Mouse (Mus musculus) liver, embryonic 13.5 days (tissue): ENCODE measurements around the gene Hoxd4. TPM values are rescaled to one million over a fixed set of nuclear protein-coding genes. Genes with fewer than 3 reads are reported as not detected.

Experiments
- ATAC-seq: fragments of 200-750 bp; cut with Nextera tagmentation; 2 replicates; pipeline ENCODE4 v1.8.0; 2017; ENCODE audit warnings: low read depth, mild to moderate bottlenecking, moderate number of reproducible peaks, moderate library complexity
- DNase-seq: peaks from one replicate; pipeline ENCODE4 v3.0.0; 2022
- H3K27ac ChIP-seq: fragments of 300-500 bp; sonication (generic); 2 replicates; pipeline ENCODE4 v1.5.1; 2015; ENCODE audit warnings: moderate library complexity, mild to moderate bottlenecking, inconsistent platforms
- H3K27me3 ChIP-seq: fragments of 300-500 bp; sonication (generic); 2 replicates; pipeline ENCODE4 v1.6.1; 2015; ENCODE audit warnings: mild to moderate bottlenecking, inconsistent platforms
- H3K36me3 ChIP-seq: fragments of 300-500 bp; sonication (generic); 2 replicates; pipeline ENCODE4 v1.6.1; 2015; ENCODE audit warnings: mild to moderate bottlenecking, inconsistent platforms
- H3K4me1 ChIP-seq: fragments of 300-500 bp; sonication (generic); replicated peaks from 2 replicates; pipeline ENCODE4 v1.6.1; 2015; ENCODE audit warnings: inconsistent platforms
- H3K4me2 ChIP-seq: fragments of 300-500 bp; sonication (generic); 2 replicates; pipeline ENCODE4 v1.6.1; 2015; ENCODE audit warnings: inconsistent platforms, mild to moderate bottlenecking, moderate library complexity
- H3K4me3 ChIP-seq: fragments of 300-500 bp; sonication (generic); replicated peaks from 2 replicates; pipeline ENCODE4 v1.5.1; 2015; ENCODE audit warnings: mild to moderate bottlenecking, inconsistent platforms
- H3K9ac ChIP-seq: fragments of 300-500 bp; sonication (generic); 2 replicates; pipeline ENCODE4 v1.6.1; 2015; ENCODE audit warnings: mild to moderate bottlenecking, inconsistent platforms
- H3K9me3 ChIP-seq: fragments of 300-500 bp; sonication (generic); replicated peaks from 2 replicates; pipeline ENCODE4 v1.6.1; 2016; ENCODE audit warnings: inconsistent platforms
- WGBS: fragments of 180-500 bp; shearing (Covaris S2); methylation state at CpG from one replicate; pipeline ENCODE4 v1.1.7; 2015; ENCODE audit not compliant: insufficient replicate concordance; 5-methylcytosine and 5-hydroxymethylcytosine counted together
- polyA plus RNA-seq: library from polyadenylated mRNA; unstranded; fragments of >200 nt; fragmentation: Nextera tagmentation; extraction: Ambion mirVana; gene quantifications from 2 replicates; pipeline ENCODE4 v1.2.1, GENCODE M21; 2015

Hoxd4 gene
- polyA plus RNA-seq = not detected in 2 replicates

DNA sequence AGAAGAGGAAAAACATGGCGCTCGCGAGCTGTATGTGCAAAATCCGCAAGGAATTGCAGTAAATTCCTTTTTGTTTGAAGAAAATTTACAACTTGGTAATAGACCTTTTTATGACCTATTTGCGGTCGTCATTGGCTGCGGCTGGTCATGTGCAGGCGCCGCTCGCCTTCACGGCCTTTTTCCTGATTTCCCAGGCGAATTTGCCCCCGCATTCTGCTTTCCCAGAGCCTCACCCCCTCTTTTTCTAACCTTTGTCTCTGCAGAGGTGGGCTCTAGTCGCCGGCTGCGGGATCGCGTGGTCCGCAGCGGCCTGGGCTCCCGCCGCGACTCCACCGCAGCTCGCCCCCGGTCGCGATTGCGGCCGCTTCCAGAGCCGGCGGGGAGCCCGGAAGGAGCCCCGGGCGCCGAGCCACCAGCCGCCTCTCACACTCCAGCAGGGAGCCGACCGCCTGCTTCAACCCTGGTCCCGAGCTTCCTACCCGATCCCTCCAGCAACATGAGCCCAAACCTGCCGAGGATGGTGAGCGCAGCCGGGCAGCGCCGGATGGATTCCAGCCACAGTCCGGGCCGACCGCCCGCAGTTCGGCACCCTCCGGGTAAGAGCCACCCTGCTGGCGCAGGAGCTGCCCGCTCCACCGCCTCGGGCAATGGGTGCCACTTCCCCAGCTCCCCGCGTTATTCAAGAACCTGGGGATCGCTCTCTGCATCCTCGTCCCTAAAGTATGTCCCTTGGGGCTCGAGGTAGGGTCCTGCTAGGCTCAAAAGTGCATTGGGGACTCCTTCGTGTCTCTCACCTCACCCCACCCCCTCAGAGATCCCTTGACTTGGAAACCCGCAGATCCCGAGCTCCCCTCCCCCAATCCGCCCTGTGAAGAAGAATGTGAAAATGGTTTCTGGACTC lies at the start of gene Hoxd4, which contains the start of gene Hoxd3:
Hoxd4 (plus strand) TSS at position 209 of the 901 bp plus-strand sequence.
Hoxd3 (plus strand) TSS at position 207 of the 901 bp plus-strand sequence.
- Histone ChIP-seq H3K4me1 (no peaks in the 10 kb centered on the region), H3K4me2 (peak within 1 kb of the TSS; percentile 33), H3K4me3 (peak within 1 kb of the TSS; percentile 21), H3K36me3 (no peaks in the 10 kb centered on the region), H3K27me3 (peaks cover 99% of the 10 kb centered on the region), H3K9ac (no peak within 1 kb of the TSS), H3K9me3 (no peaks in the 10 kb centered on the region), H3K27ac (no peak within 1 kb of the TSS)
- WGBS = under 1% methylated on average over 65 of the region's 65 CpGs
- ATAC-seq (no peak), DNase-seq (no peak)

DNA sequence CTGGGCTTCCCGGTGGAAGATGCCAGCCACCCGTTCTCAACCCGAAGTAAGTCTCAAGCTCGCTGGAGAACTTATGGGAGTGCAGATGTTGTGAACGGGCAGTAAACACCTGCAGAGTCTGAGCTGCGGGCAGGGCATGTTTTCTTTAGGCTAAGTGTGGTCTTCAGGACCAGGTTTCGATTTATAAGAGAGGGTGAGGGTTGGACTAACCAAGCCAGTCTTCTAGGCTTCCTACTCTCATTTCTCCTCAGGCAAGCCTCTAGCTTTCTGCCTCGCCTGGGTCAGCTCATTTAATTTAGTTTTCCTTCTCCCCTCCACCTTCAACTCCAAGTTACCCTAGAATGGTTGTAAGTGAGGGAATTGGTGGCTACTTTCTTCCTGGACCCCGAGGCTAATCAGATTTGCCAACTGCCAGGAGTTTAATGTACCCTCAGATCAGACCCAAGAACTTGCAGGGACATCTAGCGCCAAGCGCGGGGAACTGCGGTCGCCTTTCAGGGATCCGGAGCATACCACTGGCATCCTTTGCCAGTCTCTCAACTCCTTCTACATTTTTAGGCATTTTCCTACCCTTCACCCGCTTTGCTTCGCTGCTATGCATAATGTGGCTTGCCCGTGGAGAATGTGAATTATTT lies 48.3 kb upstream of the Hoxd4 start:
- Histone ChIP-seq H3K27me3 (peaks cover 99% of the 10 kb centered on the region), H3K4me3 (no peak overlapping the region), H3K27ac (no peak overlapping the region), H3K4me1 (peaks cover 7% of the 10 kb centered on the region; the same call in 1 of the 2 replicates), H3K9ac (no peak overlapping the region), H3K4me2 (no peak overlapping the region), H3K36me3 (no peaks in the 10 kb centered on the region), H3K9me3 (no peaks in the 10 kb centered on the region)
- no peak for DNase-seq
- no peak for ATAC-seq
- 4% methylated on average over 18 of the region's 18 CpGs for WGBS

DNA sequence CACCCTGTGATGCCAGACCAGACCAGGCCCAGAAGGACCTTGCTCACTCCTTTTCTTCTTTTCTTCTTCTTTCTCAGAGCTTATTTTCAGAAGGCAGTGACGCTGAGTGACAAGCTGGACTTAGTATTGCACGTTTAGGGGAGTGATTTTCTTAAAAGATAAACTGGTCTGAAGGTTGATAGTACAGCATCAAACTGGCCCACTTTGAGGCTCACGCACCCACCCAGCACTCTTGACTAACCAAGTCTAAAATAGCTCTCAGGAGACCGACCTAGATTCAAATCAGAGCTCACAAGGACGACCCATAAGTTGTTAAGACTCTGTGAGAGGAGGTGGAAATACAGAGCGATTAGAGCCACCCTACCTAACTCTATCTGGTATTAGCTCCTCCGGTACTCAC lies 45.3 kb upstream of the Hoxd4 start:
- H3K9me3 ChIP-seq = no peaks in the 10 kb centered on the region
- DNase-seq = no peak
- 1% methylated on average over 7 of the region's 7 CpGs for WGBS

DNA sequence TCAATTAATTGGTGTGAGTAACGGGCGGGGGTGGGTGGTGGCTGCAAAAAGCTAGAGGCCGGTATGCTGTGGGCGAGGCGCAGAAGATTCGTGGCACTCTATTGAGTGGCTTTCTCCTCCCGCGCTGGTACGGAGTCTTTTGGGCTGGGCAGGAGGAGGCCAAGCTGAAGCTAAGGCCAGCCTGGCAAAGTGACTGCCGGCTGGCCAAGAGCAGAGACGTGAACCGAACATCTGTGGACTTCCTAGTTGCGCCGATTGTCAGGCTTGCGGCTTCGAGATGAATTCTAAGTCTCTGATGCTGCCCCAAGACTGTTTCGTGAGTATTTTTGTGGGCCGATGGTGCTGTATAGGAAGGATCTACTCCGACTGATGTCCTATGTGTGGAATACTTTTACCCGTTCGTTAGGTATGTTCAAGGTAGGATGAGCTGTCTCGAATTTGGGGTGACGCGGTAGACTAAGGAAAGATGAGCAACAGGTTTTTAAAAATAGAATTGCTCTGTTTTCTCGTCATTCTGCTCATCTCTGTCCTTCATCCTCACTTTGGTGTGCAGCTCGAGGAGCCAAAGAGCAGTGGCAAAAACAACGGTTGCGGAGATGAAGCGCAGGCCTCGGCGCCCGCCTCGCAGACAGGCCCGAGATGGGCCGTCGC lies 44.4 kb upstream of the Hoxd4 start:
- H3K36me3 ChIP-seq = no peaks in the 10 kb centered on the region
- ATAC-seq = no peak
- 3% methylated on average over 36 of the region's 36 CpGs for WGBS
- no peak overlapping the region for H3K4me2 ChIP-seq
- H3K27me3 ChIP-seq = peaks cover 99% of the 10 kb centered on the region
- no peak overlapping the region for H3K4me3 ChIP-seq
- H3K9ac ChIP-seq = no peak overlapping the region
- DNase-seq = no peak
- peaks cover 7% of the 10 kb centered on the region; the same call in 1 of the 2 replicates for H3K4me1 ChIP-seq
- no peaks in the 10 kb centered on the region for H3K9me3 ChIP-seq
- no peak overlapping the region for H3K27ac ChIP-seq

More for the DNA sequence above, 45.3 kb upstream of the Hoxd4 start:
- no peak for ATAC-seq
- Histone ChIP-seq H3K4me1 (peaks cover 7% of the 10 kb centered on the region; the same call in 1 of the 2 replicates), H3K27ac (no peak overlapping the region), H3K36me3 (no peaks in the 10 kb centered on the region), H3K27me3 (peaks cover 99% of the 10 kb centered on the region), H3K9ac (no peak overlapping the region), H3K4me3 (no peak overlapping the region), H3K4me2 (no peak overlapping the region)

DNA sequence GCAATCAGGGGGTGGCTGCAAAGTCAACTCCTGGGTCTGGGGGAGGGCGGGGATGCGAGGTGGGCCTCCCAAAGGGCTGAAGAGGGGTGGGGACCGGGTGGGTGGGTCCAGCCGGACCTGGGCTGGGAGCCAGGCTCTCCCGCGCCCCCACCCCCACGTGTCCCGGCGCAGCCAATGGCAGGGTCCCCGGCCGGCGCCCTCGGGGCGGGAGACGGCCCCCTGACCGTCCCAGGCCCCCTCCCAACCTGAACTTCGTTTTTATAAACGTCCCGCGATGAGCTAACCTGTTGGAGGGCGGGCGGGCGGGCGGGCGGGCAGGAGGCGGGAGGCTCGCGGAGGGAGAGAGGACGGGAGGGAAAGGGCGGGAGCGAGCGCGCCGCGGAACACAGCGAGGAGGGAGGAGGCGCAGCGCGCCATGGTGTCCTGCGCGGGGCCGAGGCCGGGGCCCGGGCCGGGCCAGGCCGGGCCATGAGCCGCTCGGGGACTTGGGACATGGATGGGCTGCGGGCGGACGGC lies 43.8 kb upstream of the Hoxd4 start, which contains the start of gene Hoxd13:
Hoxd13 (plus strand) TSS at position 469 of the 516 bp plus-strand sequence.
- H3K9ac ChIP-seq = no peak within 1 kb of the TSS
- no peak for DNase-seq
- peak within 1 kb of the TSS; percentile 44 for H3K4me3 ChIP-seq
- no peak for ATAC-seq
- H3K4me1 ChIP-seq = peaks cover 7% of the 10 kb centered on the region; the same call in 1 of the 2 replicates
- no peaks in the 10 kb centered on the region for H3K36me3 ChIP-seq
- under 1% methylated on average over 49 of the region's 51 CpGs for WGBS
- no peak within 1 kb of the TSS for H3K27ac ChIP-seq
- peaks cover 99% of the 10 kb centered on the region for H3K27me3 ChIP-seq
- H3K9me3 ChIP-seq = no peaks in the 10 kb centered on the region
- H3K4me2 ChIP-seq = peak within 1 kb of the TSS; percentile 52

DNA sequence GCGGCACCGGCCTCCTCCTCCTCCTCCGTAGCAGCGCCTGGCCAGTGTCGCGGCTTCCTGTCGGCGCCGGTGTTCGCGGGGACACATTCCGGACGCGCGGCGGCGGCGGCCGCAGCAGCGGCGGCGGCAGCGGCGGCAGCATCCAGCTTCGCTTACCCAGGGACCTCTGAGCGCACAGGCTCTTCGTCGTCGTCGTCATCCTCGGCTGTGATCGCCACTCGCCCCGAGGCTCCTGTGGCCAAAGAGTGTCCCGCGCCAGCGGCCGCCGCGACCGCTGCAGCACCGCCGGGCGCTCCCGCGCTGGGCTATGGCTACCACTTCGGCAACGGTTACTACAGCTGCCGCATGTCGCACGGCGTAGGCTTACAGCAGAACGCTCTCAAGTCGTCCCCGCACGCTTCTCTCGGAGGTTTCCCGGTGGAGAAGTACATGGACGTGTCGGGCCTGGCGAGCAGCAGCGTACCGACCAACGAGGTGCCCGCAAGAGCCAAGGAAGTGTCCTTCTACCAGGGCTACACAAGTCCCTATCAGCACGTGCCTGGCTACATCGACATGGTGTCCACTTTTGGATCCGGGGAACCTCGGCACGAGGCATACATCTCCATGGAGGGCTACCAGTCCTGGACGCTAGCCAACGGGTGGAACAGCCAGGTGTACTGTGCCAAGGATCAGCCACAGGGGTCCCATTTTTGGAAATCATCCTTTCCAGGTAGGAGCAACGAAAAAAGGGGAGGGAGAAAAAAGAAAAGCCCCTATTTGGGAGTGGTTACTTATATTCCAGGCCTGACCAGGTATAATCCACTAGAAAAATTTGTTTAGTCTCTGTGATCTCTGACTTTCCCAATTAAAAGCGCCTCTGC lies 43.1 kb upstream of the Hoxd4 start:
- WGBS = 1% methylated on average over 69 of the region's 74 CpGs

DNA sequence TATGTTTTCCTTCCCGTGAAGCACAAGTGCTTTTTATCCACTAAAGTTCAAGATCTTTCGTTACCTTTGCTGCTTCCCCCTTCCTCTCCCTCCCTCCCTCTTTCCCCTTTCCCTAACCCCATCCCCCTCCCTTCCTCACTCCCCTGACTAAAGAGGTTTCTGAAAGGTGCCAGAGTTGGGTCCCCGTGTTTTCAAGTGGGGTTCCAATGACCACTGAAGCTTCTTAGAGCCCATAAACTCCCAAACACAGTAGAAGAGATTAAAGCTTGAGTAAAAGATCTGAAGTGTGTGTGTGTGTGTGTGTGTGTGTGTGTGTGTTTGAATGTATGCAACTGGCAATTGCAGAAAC lies 42.5 kb upstream of the Hoxd4 start:
- H3K4me2 ChIP-seq = no peak overlapping the region
- no peak overlapping the region for H3K9ac ChIP-seq
- H3K36me3 ChIP-seq = no peaks in the 10 kb centered on the region
- 1% methylated on average over 3 of the region's 3 CpGs for WGBS
- H3K27ac ChIP-seq = no peak overlapping the region
- H3K4me3 ChIP-seq = no peak overlapping the region
- peaks cover 7% of the 10 kb centered on the region; the same call in 1 of the 2 replicates for H3K4me1 ChIP-seq
- peaks cover 99% of the 10 kb centered on the region for H3K27me3 ChIP-seq
- ATAC-seq = no peak
- H3K9me3 ChIP-seq = no peaks in the 10 kb centered on the region
- DNase-seq = no peak

More for the DNA sequence above, 43.1 kb upstream of the Hoxd4 start:
- ATAC-seq (no peak), DNase-seq (no peak)
- Histone ChIP-seq H3K27ac (no peak overlapping the region), H3K4me1 (peaks cover 7% of the 10 kb centered on the region; the same call in 1 of the 2 replicates), H3K9me3 (no peaks in the 10 kb centered on the region), H3K27me3 (peaks cover 99% of the 10 kb centered on the region), H3K9ac (no peak overlapping the region), H3K36me3 (no peaks in the 10 kb centered on the region), H3K4me3 (peak overlapping the region; percentile 44), H3K4me2 (peak overlapping the region; percentile 52)

DNA sequence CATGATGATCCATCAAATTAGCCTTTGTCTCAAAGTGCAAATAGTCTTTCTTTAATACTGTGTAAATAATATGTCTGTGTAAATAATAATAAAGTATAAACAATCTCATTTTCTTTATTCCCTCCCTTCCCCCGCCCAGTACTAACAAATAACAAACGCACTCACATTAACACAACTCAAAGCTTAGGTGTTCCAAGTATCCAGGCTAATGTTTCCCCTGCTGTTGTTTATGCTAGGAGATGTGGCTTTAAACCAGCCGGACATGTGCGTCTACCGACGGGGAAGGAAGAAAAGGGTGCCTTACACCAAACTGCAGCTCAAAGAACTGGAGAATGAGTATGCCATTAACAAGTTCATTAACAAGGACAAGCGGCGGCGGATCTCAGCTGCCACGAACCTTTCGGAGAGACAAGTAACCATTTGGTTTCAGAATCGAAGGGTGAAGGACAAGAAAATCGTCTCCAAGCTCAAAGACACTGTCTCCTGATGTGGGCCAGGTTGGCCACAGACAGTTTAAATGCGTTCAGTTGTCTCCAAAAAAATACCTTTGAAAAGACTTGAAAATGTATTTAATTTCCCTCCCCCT lies 42.0 kb upstream of the Hoxd4 start:
- Histone ChIP-seq H3K36me3 (no peaks in the 10 kb centered on the region), H3K4me3 (no peak overlapping the region), H3K9me3 (no peaks in the 10 kb centered on the region), H3K27me3 (peaks cover 99% of the 10 kb centered on the region), H3K9ac (no peak overlapping the region), H3K27ac (no peak overlapping the region), H3K4me2 (no peak overlapping the region), H3K4me1 (peaks cover 7% of the 10 kb centered on the region; the same call in 1 of the 2 replicates)
- DNase-seq (no peak), ATAC-seq (no peak)
- WGBS = 3% methylated on average over 14 of the region's 14 CpGs

DNA sequence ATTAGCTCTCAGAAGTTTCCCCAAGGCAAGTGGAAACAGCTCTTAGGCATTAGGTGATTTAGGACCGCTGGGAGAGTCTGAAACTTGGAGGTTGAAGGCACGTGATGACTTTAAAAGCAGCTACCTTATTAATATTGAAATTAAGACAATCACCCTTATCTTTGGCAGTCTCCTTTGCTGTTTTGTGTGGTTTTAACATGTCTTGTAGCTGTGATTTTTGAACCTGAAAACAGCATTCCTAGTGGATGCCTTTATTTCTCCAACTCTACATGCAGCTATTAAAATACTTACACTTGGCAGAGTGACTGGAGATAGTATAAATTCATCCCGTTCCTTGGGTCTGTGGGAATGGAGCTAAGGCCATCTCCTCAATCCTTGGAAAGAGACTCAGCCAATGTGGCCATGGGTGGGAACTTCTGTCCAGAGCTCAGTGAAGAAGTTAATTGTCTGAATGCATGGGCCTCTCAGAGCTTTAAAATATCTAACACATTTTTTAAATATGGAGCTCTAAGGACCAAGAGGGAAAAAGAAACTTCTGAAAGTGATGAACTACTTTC lies 41.0 kb upstream of the Hoxd4 start:
- ATAC-seq (no peak), DNase-seq (no peak)
- 1% methylated on average over 3 of the region's 3 CpGs for WGBS
- Histone ChIP-seq H3K4me3 (no peak overlapping the region), H3K27ac (no peak overlapping the region), H3K9me3 (no peaks in the 10 kb centered on the region), H3K27me3 (peaks cover 100% of the 10 kb centered on the region), H3K9ac (no peak overlapping the region), H3K4me2 (no peak overlapping the region), H3K4me1 (peaks cover 7% of the 10 kb centered on the region; the same call in 1 of the 2 replicates), H3K36me3 (no peaks in the 10 kb centered on the region)

DNA sequence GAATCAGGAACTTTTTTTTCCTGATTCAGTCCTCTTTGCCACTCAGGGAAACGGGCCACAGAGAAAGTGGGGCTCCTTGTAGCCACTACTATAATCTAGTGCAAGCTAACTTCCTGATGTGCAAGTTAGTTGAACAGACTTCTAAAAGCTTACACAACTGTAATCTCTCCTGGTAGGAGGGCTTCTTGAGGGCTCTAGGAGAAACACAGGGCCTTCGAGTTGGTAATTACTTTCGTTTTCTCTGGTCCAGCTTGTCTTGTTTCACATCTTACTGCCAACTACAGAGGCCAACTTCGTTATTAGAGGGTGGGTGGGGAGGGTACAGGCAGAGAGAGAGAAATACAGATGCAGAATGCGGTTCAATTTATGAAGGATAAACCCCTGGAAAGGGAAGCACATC lies 39.9 kb upstream of the Hoxd4 start:
- Histone ChIP-seq H3K9ac (no peak overlapping the region), H3K4me2 (0 out of 2 replicates have a peak overlapping the region, but pooled peaks have one; percentile 8), H3K27me3 (peaks cover 100% of the 10 kb centered on the region), H3K4me3 (no peak overlapping the region), H3K27ac (no peak overlapping the region), H3K9me3 (no peaks in the 10 kb centered on the region), H3K36me3 (no peaks in the 10 kb centered on the region), H3K4me1 (peaks cover 7% of the 10 kb centered on the region; the same call in 1 of the 2 replicates)
- ATAC-seq (no peak), DNase-seq (no peak)
- 4% methylated on average over 5 of the region's 5 CpGs for WGBS
